Mouse (Mus musculus) E14TG2a.4 (cell line): ENCODE measurements around the gene Mindy3.

Experiments
- H3K27me3 ChIP-seq: 2 replicates; pipeline ENCODE4 v1.6.1; 2014; ENCODE audit warnings: low read length, control low read depth; ENCODE audit not compliant: insufficient read depth
- H3K36me3 ChIP-seq: 2 replicates; pipeline ENCODE4 v1.6.1; 2014; ENCODE audit warnings: low read length, control low read depth; ENCODE audit not compliant: insufficient read depth
- H3K4me1 ChIP-seq: replicated peaks from 2 replicates; pipeline ENCODE4 v1.6.1; 2014; ENCODE audit warnings: low read depth, low read length, control low read depth
- H3K4me3 ChIP-seq: replicated peaks from 2 replicates; pipeline ENCODE4 v1.5.1; 2014; ENCODE audit warnings: mild to moderate bottlenecking, low read length
- H3K9me3 ChIP-seq: 2 replicates; pipeline ENCODE4 v1.6.1; 2014; ENCODE audit warnings: low read length, control low read depth
- CTCF ChIP-seq: conservative IDR thresholded peaks from 2 replicates; pipeline ENCODE4 v1.5.1; 2014; ENCODE audit warnings: low read length
- NANOG ChIP-seq: IDR thresholded peaks from 2 replicates; pipeline ENCODE4 v1.6.1; 2014; ENCODE audit warnings: borderline replicate concordance, low read length, mixed read lengths
- POU5F1 ChIP-seq: IDR thresholded peaks from 2 replicates; pipeline ENCODE4 v1.6.1; 2014; ENCODE audit warnings: low read length, borderline replicate concordance

Mindy3 gene

DNA sequence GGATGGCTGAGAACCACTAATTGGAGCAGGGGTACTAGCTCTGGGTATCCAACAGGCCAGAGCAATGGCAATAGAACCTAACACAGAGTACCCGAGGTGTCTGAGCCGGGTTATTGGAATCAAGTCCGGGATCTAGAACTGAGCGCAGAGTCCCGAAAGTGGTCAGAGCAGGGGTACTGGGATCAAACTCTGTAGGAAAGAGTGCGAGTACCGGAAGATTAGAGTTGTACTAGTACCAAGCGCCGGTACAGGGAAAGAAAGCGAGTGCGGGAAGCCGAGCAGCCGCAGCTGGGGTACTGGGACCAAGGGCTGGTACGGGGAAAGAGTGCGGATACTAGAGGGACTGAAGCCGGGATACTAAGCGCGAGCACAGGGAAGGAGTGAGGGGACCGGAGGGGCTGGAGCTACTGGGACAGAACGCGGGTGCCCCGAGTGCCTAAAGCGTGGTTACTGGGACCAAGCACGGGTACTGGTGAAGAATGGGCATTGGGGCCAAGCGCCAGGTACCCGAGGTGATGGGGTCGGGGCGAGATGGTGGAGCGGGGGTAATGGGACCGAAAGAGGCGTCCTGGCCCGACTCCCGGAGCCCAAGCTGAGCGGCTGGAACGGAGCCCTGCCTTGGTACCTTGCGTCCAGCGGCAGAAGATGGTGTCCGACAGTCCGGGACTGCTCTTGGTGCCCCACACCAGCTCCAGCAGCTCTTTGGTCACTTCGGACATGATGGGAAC, 572 bp downstream of the Mindy3 start:
- peaks cover 55% of the 10 kb centered on the region for H3K4me1 ChIP-seq
- H3K36me3 ChIP-seq, result no peaks in the 10 kb centered on the region
- no peak for TF ChIP-seq POU5F1
- no peak for TF ChIP-seq CTCF
- no peak for TF ChIP-seq NANOG
- H3K9me3 ChIP-seq, result no peaks in the 10 kb centered on the region
- no peaks in the 10 kb centered on the region for H3K27me3 ChIP-seq
- H3K4me3 ChIP-seq, result peak overlapping the region; percentile 97

GRCm38 (mm10) chr2:12418121-12418520, 1.1 kb downstream of the Mindy3 start:
- TF ChIP-seq CTCF (no peak), POU5F1 (no peak), NANOG (no peak)
- Histone ChIP-seq H3K4me1 (peaks cover 53% of the 10 kb centered on the region), H3K27me3 (no peaks in the 10 kb centered on the region), H3K9me3 (no peaks in the 10 kb centered on the region), H3K4me3 (peak overlapping the region; percentile 97), H3K36me3 (no peaks in the 10 kb centered on the region)

DNA sequence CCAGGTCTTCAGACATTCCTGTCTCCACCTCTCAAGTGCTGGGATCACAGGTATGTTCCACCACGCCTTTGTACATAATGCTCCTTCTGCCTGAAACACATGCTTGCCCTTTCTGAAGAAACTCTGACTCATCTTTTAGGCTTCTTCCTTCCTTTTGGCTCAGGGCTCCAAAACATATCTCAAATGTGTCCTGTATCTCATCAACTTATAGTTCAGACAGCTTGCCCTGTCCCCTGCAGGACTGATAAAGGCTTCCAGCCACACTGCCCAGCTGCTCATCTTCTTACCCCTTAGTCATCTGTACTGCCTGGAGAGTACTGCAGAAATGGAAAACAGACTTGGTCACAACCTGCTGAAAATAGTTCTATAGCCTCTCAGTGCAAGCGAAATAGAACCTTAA, 7.0 kb downstream of the Mindy3 start:
- H3K4me1 ChIP-seq, result peaks cover 27% of the 10 kb centered on the region
- no peak overlapping the region for H3K4me3 ChIP-seq
- no peaks in the 10 kb centered on the region for H3K27me3 ChIP-seq
- H3K9me3 ChIP-seq, result no peaks in the 10 kb centered on the region
- H3K36me3 ChIP-seq, result peaks cover 22% of the 10 kb centered on the region
- TF ChIP-seq CTCF (no peak), NANOG (no peak), POU5F1 (no peak)

GRCm38 (mm10) chr2:12411129-12411528, 8.1 kb downstream of the Mindy3 start:
- Histone ChIP-seq H3K4me1 (peaks cover 15% of the 10 kb centered on the region), H3K36me3 (peaks cover 22% of the 10 kb centered on the region), H3K9me3 (no peaks in the 10 kb centered on the region), H3K27me3 (no peaks in the 10 kb centered on the region), H3K4me3 (no peak overlapping the region)
- TF ChIP-seq NANOG (no peak), POU5F1 (no peak), CTCF (no peak)

- Histone ChIP-seq H3K27me3 (no peaks in the 10 kb centered on the region), H3K9me3 (no peaks in the 10 kb centered on the region), H3K4me1 (0 out of 2 replicates have a peak, but pooled peaks cover 4% of the 10 kb centered on the region), H3K36me3 (peaks cover 16% of the 10 kb centered on the region), H3K4me3 (no peak overlapping the region)
- TF ChIP-seq NANOG (no peak), POU5F1 (no peak)
Observed at GRCm38 (mm10) chr2:12406737-12407136, 12.5 kb downstream of the Mindy3 start.

DNA sequence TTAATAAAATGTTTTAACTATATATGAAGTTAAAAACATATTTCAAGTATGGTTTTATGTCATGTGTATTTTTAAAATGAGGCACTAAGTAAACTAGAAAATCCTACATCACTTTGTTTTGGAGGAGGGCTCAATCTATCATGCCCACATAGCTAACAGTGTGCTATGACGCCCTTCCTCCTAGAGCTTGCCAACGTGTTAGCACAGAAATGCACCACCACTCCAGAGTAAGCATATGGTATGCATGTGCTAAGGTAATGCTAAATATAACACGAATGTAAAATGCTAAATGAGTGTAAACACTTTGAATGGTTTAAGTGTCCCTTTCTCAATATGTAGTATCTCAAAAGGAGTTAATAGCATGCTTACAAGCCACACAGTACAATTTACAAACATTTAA, 16.8 kb downstream of the Mindy3 start:
- Histone ChIP-seq H3K9me3 (no peaks in the 10 kb centered on the region), H3K4me1 (peaks cover 4% of the 10 kb centered on the region; the same call in 1 of the 2 replicates), H3K27me3 (no peaks in the 10 kb centered on the region), H3K4me3 (no peak overlapping the region), H3K36me3 (peaks cover 8% of the 10 kb centered on the region; the same call in 1 of the 2 replicates)
- TF ChIP-seq NANOG, result no peak
- no peak for TF ChIP-seq CTCF
- TF ChIP-seq POU5F1, result no peak

DNA sequence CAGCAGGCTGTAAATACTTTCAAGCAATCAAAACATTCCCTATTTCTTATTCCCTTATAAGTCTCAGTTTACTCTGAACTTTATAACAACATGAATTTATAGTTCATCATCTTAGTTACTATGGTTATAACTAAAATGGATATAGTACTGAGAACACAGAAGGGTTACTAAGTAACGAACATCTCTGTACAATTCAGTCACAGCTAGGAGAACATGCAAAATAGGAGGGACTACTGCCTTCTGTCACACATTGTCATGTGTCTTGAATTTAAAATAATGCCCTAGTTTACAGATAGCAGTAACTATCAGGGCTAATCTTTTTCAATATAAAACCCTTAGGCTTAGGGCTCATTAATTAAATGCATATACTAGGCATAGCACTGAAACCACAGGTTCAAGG, 18.1 kb downstream of the Mindy3 start:
- Histone ChIP-seq H3K36me3 (peaks cover 11% of the 10 kb centered on the region; the same call in 1 of the 2 replicates), H3K4me3 (no peak overlapping the region), H3K27me3 (no peaks in the 10 kb centered on the region), H3K4me1 (peaks cover 4% of the 10 kb centered on the region; the same call in 1 of the 2 replicates), H3K9me3 (no peaks in the 10 kb centered on the region)
- TF ChIP-seq NANOG, result no peak
- TF ChIP-seq CTCF, result no peak
- no peak for TF ChIP-seq POU5F1

DNA sequence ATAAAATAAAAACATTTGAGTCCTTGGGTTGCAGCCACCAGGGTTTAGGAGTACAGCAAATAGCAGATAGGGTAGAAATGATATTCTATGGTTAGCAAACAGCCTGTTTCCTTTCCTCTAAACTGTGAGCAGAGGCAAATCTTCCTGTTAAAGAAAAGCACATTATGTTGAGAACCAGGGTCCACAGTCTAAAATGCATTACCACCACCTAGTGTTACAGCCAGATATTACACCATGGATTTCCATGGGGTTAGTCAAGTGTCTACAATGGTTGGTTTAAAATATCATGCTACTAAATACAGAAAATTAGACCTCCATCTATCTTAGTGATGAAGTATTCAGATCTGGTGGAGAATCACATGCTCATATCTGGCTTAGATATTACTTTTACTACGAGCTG, 30.2 kb downstream of the Mindy3 start:
- TF ChIP-seq POU5F1 (no peak), CTCF (peak; percentile 76)
- H3K27me3 ChIP-seq, result no peaks in the 10 kb centered on the region
- H3K36me3 ChIP-seq, result peaks cover 32% of the 10 kb centered on the region
- no peak overlapping the region for H3K4me3 ChIP-seq
- H3K9me3 ChIP-seq, result no peaks in the 10 kb centered on the region
- no peaks in the 10 kb centered on the region for H3K4me1 ChIP-seq

GRCm38 (mm10) chr2:12388569-12388968, 30.7 kb downstream of the Mindy3 start:
- Histone ChIP-seq H3K9me3 (no peaks in the 10 kb centered on the region), H3K36me3 (peaks cover 32% of the 10 kb centered on the region), H3K4me1 (no peaks in the 10 kb centered on the region), H3K27me3 (no peaks in the 10 kb centered on the region), H3K4me3 (no peak overlapping the region)
- TF ChIP-seq NANOG, result no peak
- TF ChIP-seq POU5F1, result no peak
- no peak for TF ChIP-seq CTCF
